Mouse (Mus musculus): ENCODE results near the gene Gadd45b.

- no peak for TF ChIP-seq GATA1 (IDR thresholded peaks at IDR 0.05; ENCODE audit: borderline replicate concordance, low read length)
- TF ChIP-seq FLI1 (IDR thresholded peaks at IDR 0.05; ENCODE audit: low read length), result no peak
Measured at GRCm38 (mm10) chr10:80947802-80948201, 17.9 kb downstream of the Gadd45b start.
